Mouse (Mus musculus): ENCODE results near the gene Stard13. TPM values are rescaled to one million over a fixed set of nuclear protein-coding genes. Genes with fewer than 3 reads are reported as not detected.

Stard13 gene
- polyA plus RNA-seq, 1 experiment from 2014 or later = 9.0 TPM

- Histone ChIP-seq H3K27me3 (no peaks in the 10 kb centered on the region), H3K36me3 (no peaks in the 10 kb centered on the region), H3K4me2 (replicated peaks) (no peak overlapping the region), H3K27ac (replicated peaks) (no peak overlapping the region), H3K9ac (no peak overlapping the region), H3K4me3 (replicated peaks) (no peak overlapping the region), H3K4me1 (peaks cover 12% of the 10 kb centered on the region), H3K9me3 (replicated peaks) (no peaks in the 10 kb centered on the region; the same call in 1 of the 2 replicates)
- 72% methylated on average over 5 of the region's 5 CpGs for WGBS
- no peak for ATAC-seq (ENCODE audit: insufficient number of reproducible peaks, low FRiP score, low TSS enrichment, low read depth)
Observed at GRCm38 (mm10) chr5:151018450-151018849, 215.2 kb downstream of the Stard13 start.

GRCm38 (mm10) chr5:151004216-151004755 lies 229.3 kb downstream of the Stard13 start:
- 50% methylated on average over 1 of the region's 1 CpGs for WGBS
- H3K9ac ChIP-seq = no peak overlapping the region
- ATAC-seq (ENCODE audit: insufficient number of reproducible peaks, low FRiP score, low TSS enrichment, low read depth) = no peak
- no peaks in the 10 kb centered on the region for H3K9me3 ChIP-seq (replicated peaks)
- H3K4me1 ChIP-seq = no peaks in the 10 kb centered on the region
- H3K27ac ChIP-seq (replicated peaks) = no peak overlapping the region
- no peak overlapping the region for H3K4me2 ChIP-seq (replicated peaks)
- H3K36me3 ChIP-seq = no peaks in the 10 kb centered on the region
- H3K4me3 ChIP-seq (replicated peaks) = no peak overlapping the region
- no peaks in the 10 kb centered on the region for H3K27me3 ChIP-seq

- no peak overlapping the region for H3K4me2 ChIP-seq (replicated peaks)
- 93% methylated on average over 4 of the region's 4 CpGs for WGBS
- no peaks in the 10 kb centered on the region for H3K4me1 ChIP-seq
- H3K9ac ChIP-seq = no peak overlapping the region
- ATAC-seq (ENCODE audit: insufficient number of reproducible peaks, low FRiP score, low TSS enrichment, low read depth) = no peak
- no peak overlapping the region for H3K4me3 ChIP-seq (replicated peaks)
- H3K27me3 ChIP-seq = no peaks in the 10 kb centered on the region
- H3K9me3 ChIP-seq (replicated peaks) = no peaks in the 10 kb centered on the region
- no peaks in the 10 kb centered on the region for H3K36me3 ChIP-seq
- no peak overlapping the region for H3K27ac ChIP-seq (replicated peaks)
Observed at GRCm38 (mm10) chr5:151002051-151002450, 231.6 kb downstream of the Stard13 start.

- no peak for ATAC-seq (ENCODE audit: insufficient number of reproducible peaks, low FRiP score, low TSS enrichment, low read depth)
- H3K4me1 ChIP-seq = no peaks in the 10 kb centered on the region
- WGBS = 90% methylated on average over 7 of the region's 7 CpGs
- H3K9me3 ChIP-seq (replicated peaks) = no peaks in the 10 kb centered on the region
- H3K4me3 ChIP-seq (replicated peaks) = no peak overlapping the region
- H3K4me2 ChIP-seq (replicated peaks) = no peak overlapping the region
- no peak overlapping the region for H3K9ac ChIP-seq
- no peak overlapping the region for H3K27ac ChIP-seq (replicated peaks)
- no peaks in the 10 kb centered on the region for H3K36me3 ChIP-seq
- H3K27me3 ChIP-seq = no peaks in the 10 kb centered on the region
Observed at GRCm38 (mm10) chr5:151001111-151001510, 232.5 kb downstream of the Stard13 start.

GRCm38 (mm10) chr5:150996586-150996985 lies 237.1 kb downstream of the Stard13 start:
- no peaks in the 10 kb centered on the region for H3K27me3 ChIP-seq
- no peak overlapping the region for H3K4me2 ChIP-seq (replicated peaks)
- H3K9me3 ChIP-seq (replicated peaks) = no peaks in the 10 kb centered on the region
- no peak overlapping the region for H3K4me3 ChIP-seq (replicated peaks)
- WGBS = 70% methylated on average over 2 of the region's 2 CpGs
- H3K27ac ChIP-seq (replicated peaks) = no peak overlapping the region
- H3K9ac ChIP-seq = no peak overlapping the region
- H3K36me3 ChIP-seq = no peaks in the 10 kb centered on the region
- no peak for ATAC-seq (ENCODE audit: insufficient number of reproducible peaks, low FRiP score, low TSS enrichment, low read depth)
- H3K4me1 ChIP-seq = no peaks in the 10 kb centered on the region

- no peaks in the 10 kb centered on the region for H3K4me1 ChIP-seq
- WGBS = 91% methylated on average over 7 of the region's 7 CpGs
Observed at GRCm38 (mm10) chr5:150994096-150994495, 239.5 kb downstream of the Stard13 start.

More at GRCm38 (mm10) chr5:150994096-150994495, 239.5 kb downstream of the Stard13 start:
- no peak overlapping the region for H3K27ac ChIP-seq (replicated peaks)
- H3K9me3 ChIP-seq (replicated peaks) = no peaks in the 10 kb centered on the region
- ATAC-seq (ENCODE audit: insufficient number of reproducible peaks, low FRiP score, low TSS enrichment, low read depth) = no peak
- H3K4me2 ChIP-seq (replicated peaks) = no peak overlapping the region
- no peaks in the 10 kb centered on the region for H3K27me3 ChIP-seq
- no peak overlapping the region for H3K9ac ChIP-seq
- no peaks in the 10 kb centered on the region for H3K36me3 ChIP-seq
- H3K4me3 ChIP-seq (replicated peaks) = no peak overlapping the region

Other genes with a start within 250 kb of the Stard13 start
- gene Gm42906, start 194.3 kb upstream of the Stard13 start, polyA plus RNA-seq (2015; fragmentation: Nextera tagmentation; extraction: Ambion mirVana) = not detected in 2 replicates

All from embryonic facial prominence, embryonic 15.5 days (tissue).